Mouse (Mus musculus) erythroblast, embryonic 14.5 days (primary cell): ENCODE data around the gene Golph3l. TPM values are rescaled to one million over a fixed set of nuclear protein-coding genes. Genes with fewer than 3 reads are reported as not detected.
"Not testable (repeated sequence)": the region's sequence is repeated elsewhere in the genome, so short reads cannot be mapped to it uniquely, and the experiment has no call there.

Experiments used
- H3K27me3 ChIP-seq: 2 replicates; pipeline ENCODE4 v1.6.1; 2012; ENCODE audit warnings: inconsistent platforms; ENCODE audit not compliant: control insufficient read depth
- H3K36me3 ChIP-seq: 2 replicates; pipeline ENCODE4 v1.6.1; 2012; ENCODE audit warnings: mild to moderate bottlenecking, inconsistent platforms; ENCODE audit not compliant: control insufficient read depth
- H3K4me1 ChIP-seq: 2 replicates; pipeline ENCODE4 v1.6.1; 2012; ENCODE audit warnings: inconsistent platforms; ENCODE audit not compliant: control insufficient read depth
- H3K4me3 ChIP-seq: replicated peaks from 2 replicates; pipeline ENCODE3; 2012; ENCODE audit warnings: moderate library complexity, mild to moderate bottlenecking, inconsistent platforms
- H3K9me3 ChIP-seq: 2 replicates; pipeline ENCODE4 v1.6.1; 2012; ENCODE audit warnings: low read length, inconsistent platforms, mixed read lengths; ENCODE audit not compliant: control insufficient read depth
- GATA1 ChIP-seq: IDR thresholded peaks from 2 replicates; pipeline ENCODE4 v1.6.1; 2012; ENCODE audit warnings: low read length, inconsistent platforms, mixed read lengths
- TAL1 ChIP-seq: IDR thresholded peaks from 3 replicates; pipeline ENCODE4 v1.6.1; 2012; ENCODE audit warnings: low read length, inconsistent platforms, mixed read lengths
- polyA plus RNA-seq: library from polyadenylated mRNA; stranded (reverse); fragments of >175 nt; gene quantifications from 2 replicates; pipeline ENCODE4 v1.2.3, GENCODE M21; 2012

Gene Golph3l
- polyA plus RNA-seq, 1 experiment, result 0.99 TPM

- Histone ChIP-seq H3K27me3 (no peaks in the 10 kb centered on the region), H3K36me3 (peaks cover 7% of the 10 kb centered on the region), H3K4me1 (peaks cover 29% of the 10 kb centered on the region), H3K4me3 (no peak overlapping the region), H3K9me3 (no peaks in the 10 kb centered on the region)
- no peak for TF ChIP-seq TAL1
Observed at GRCm38 (mm10) chr3:95651391-95652203, 62.9 kb downstream of the Golph3l start.

- Histone ChIP-seq H3K4me3 (no peak overlapping the region), H3K36me3 (peaks cover 10% of the 10 kb centered on the region), H3K9me3 (no peaks in the 10 kb centered on the region), H3K4me1 (peaks cover 36% of the 10 kb centered on the region), H3K27me3 (no peaks in the 10 kb centered on the region)
- TF ChIP-seq TAL1 (no peak), GATA1 (no peak)
Observed at GRCm38 (mm10) chr3:95652204-95652811, 63.6 kb downstream of the Golph3l start.

- Histone ChIP-seq H3K4me1 (peaks cover 42% of the 10 kb centered on the region), H3K27me3 (no peaks in the 10 kb centered on the region), H3K36me3 (peaks cover 12% of the 10 kb centered on the region), H3K9me3 (no peaks in the 10 kb centered on the region), H3K4me3 (no peak overlapping the region)
- TF ChIP-seq GATA1, result no peak
- no peak for TF ChIP-seq TAL1
Observed at GRCm38 (mm10) chr3:95652871-95653270, 64.1 kb downstream of the Golph3l start.

GRCm38 (mm10) chr3:95653473-95654034 is 64.8 kb downstream of the Golph3l start:
- Histone ChIP-seq H3K36me3 (peaks cover 10% of the 10 kb centered on the region), H3K4me1 (peaks cover 45% of the 10 kb centered on the region), H3K4me3 (no peak overlapping the region), H3K9me3 (no peaks in the 10 kb centered on the region), H3K27me3 (no peaks in the 10 kb centered on the region)
- TF ChIP-seq GATA1 (no peak), TAL1 (no peak)

- H3K27me3 ChIP-seq, H3K9me3 ChIP-seq, H3K4me3 ChIP-seq: not testable (repeated sequence)
- H3K4me1 ChIP-seq, result peaks cover 45% of the 10 kb centered on the region
- peaks cover 14% of the 10 kb centered on the region for H3K36me3 ChIP-seq
Observed at GRCm38 (mm10) chr3:95654371-95654770, 65.6 kb downstream of the Golph3l start.

GRCm38 (mm10) chr3:95655437-95655836 is 66.7 kb downstream of the Golph3l start:
- Histone ChIP-seq H3K9me3 (no peaks in the 10 kb centered on the region), H3K4me3 (no peak overlapping the region), H3K4me1 (peaks cover 45% of the 10 kb centered on the region), H3K36me3 (peaks cover 25% of the 10 kb centered on the region), H3K27me3 (no peaks in the 10 kb centered on the region)
- TF ChIP-seq TAL1 (no peak), GATA1 (no peak)

- H3K27me3 ChIP-seq, result no peaks in the 10 kb centered on the region
- no peaks in the 10 kb centered on the region for H3K9me3 ChIP-seq
- TF ChIP-seq TAL1 (no peak), GATA1 (no peak)
- H3K4me3 ChIP-seq, result peak overlapping the region; percentile 79
- H3K36me3 ChIP-seq, result peaks cover 41% of the 10 kb centered on the region
- H3K4me1 ChIP-seq, result peaks cover 48% of the 10 kb centered on the region
Observed at GRCm38 (mm10) chr3:95657108-95657507, 68.4 kb downstream of the Golph3l start.

GRCm38 (mm10) chr3:95657711-95658110 is 69.0 kb downstream of the Golph3l start:
- Histone ChIP-seq H3K27me3 (no peaks in the 10 kb centered on the region), H3K4me1 (peaks cover 50% of the 10 kb centered on the region), H3K36me3 (peaks cover 47% of the 10 kb centered on the region), H3K9me3 (no peaks in the 10 kb centered on the region), H3K4me3 (peak overlapping the region; percentile 79)
- no peak for TF ChIP-seq TAL1
- TF ChIP-seq GATA1, result no peak

- H3K36me3 ChIP-seq, result peaks cover 54% of the 10 kb centered on the region
- peaks cover 54% of the 10 kb centered on the region for H3K4me1 ChIP-seq
- TF ChIP-seq TAL1 (no peak), GATA1 (no peak)
- H3K27me3 ChIP-seq, result no peaks in the 10 kb centered on the region
- peak within 1 kb of the TSS; percentile 79 for H3K4me3 ChIP-seq
- H3K9me3 ChIP-seq, result no peaks in the 10 kb centered on the region
Observed at GRCm38 (mm10) chr3:95658236-95658867, 69.6 kb downstream of the Golph3l start, which contains the start of gene Mcl1. Gene Mcl1 (plus strand): TSS chr3:95658788.
